In the genomic region with DNA sequence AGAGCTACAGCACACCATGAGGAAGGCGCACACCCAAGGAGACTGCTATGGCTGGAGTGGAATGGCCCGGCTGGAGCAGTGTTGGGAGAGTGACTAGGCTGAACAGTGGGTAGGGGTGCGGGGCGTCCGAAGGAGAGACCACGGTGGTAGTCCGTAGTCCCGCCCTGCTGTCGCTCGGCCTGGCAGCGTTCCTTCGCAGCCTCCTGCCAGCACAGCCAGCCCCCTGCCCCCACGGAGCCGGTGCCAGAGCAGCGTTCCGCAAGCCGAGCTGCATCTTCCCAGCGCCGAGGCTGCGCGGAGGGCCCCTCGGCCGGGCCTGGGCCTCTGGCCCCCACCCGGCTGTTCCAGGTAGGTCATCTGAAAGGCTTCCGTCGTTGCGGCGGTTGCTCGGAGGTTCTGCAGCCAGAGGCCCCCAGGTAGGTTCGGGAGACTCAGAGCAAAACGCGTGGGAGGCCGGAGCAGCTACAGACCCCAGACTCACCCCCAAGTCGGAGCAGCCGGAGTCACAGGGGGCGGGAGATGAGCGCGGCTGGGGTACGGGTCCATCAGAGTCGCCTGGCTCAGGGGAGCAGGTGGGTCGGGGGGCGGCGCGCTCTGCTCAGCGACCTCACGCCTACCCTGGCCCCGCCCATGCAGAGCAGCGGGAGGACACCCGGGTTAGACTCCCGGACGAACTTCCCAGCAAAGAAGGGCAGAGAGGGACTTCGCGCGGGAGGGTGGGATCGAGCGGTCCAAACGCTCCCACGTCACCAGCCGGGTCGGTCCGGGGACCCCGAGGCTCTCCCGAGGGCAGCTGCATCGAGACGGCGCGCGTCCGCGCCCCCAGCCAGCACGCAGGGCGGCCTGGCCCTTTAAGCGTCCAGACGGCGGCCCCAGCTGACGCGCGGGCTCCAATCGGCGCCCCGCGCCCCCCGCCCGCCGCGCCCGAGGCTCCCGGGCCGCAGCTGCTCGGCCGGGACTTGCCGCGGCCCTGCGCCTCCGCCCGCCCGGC, we compare ENCODE assay signal across 8 mouse cellular contexts. TPM values are rescaled to one million over a fixed set of nuclear protein-coding genes. Genes with fewer than 3 reads are reported as not detected.
A peak's percentile ranks its signal among the peaks of the same experiment; 100 is the strongest.
DNase-seq lines count a peak whose midpoint lies in the region; ATAC-seq and TF ChIP-seq lines count a peak whose summit lies in the region.

Zfp651 (plus strand) TSS at position 240 of the 991 bp plus-strand sequence.

- 0 out of 2 replicates have a peak, but pooled peaks have one; percentile 41 for TF ChIP-seq POLR2A in olfactory bulb, adult 2 months (IDR thresholded peaks at IDR 0.05; ENCODE audit: insufficient read depth, low read depth, low read length)

- WGBS in forebrain, embryonic 13.5 days, result under 1% methylated on average over 92 of the region's 97 CpGs
- under 1% methylated on average over 78 of the region's 97 CpGs for WGBS in heart, postnatal 0 days
- WGBS in liver, embryonic 15.5 days (ENCODE audit: insufficient replicate concordance), result 2% methylated on average over 92 of the region's 97 CpGs
- under 1% methylated on average over 97 of the region's 97 CpGs for WGBS in olfactory bulb, adult 2 months

- H3K36me3 ChIP-seq in forebrain, embryonic 13.5 days (ENCODE audit: poor library complexity, severe bottlenecking), result peaks cover 45% of the 10 kb centered on the region
- peaks cover 38% of the 10 kb centered on the region for H3K36me3 ChIP-seq in heart, postnatal 0 days (replicated peaks; ENCODE audit: control insufficient read depth, insufficient read depth, low read length)
- peaks cover 24% of the 10 kb centered on the region for H3K36me3 ChIP-seq in liver, embryonic 15.5 days (replicated peaks)

- peak; percentile 84 for DNase-seq in Muller cell, postnatal 12 days (ENCODE audit: inconsistent ontology term)
- DNase-seq in brain, embryonic 18.5 days (ENCODE audit: low read depth, low spot score), result peak; percentile 52
- peak; percentile 75 for DNase-seq in heart, postnatal 0 days (ENCODE audit: low spot score)
- DNase-seq in kidney, postnatal 36 days, result peak; percentile 45 to 77
- no peak for DNase-seq in spleen, postnatal 10 days (ENCODE audit: low spot score in 2 of 2)

- no peak for TF ChIP-seq CTCF in heart, postnatal 0 days (IDR thresholded peaks at IDR 0.05; ENCODE audit: low read depth)
- peak; percentile 29; the same call in 1 of the 2 replicates for TF ChIP-seq CTCF in olfactory bulb, adult 2 months (IDR thresholded peaks at IDR 0.05; ENCODE audit: insufficient read depth, low read depth, low read length)

- no peaks in the 10 kb centered on the region for H3K27me3 ChIP-seq in forebrain, embryonic 13.5 days
- no peaks in the 10 kb centered on the region for H3K27me3 ChIP-seq in heart, postnatal 0 days (ENCODE audit: control insufficient read depth, insufficient read depth, low read length)
- peaks cover 47% of the 10 kb centered on the region for H3K27me3 ChIP-seq in liver, embryonic 15.5 days

- peak within 1 kb of the TSS; percentile 89 for H3K27ac ChIP-seq in forebrain, embryonic 13.5 days
- peak within 1 kb of the TSS; percentile 97 for H3K27ac ChIP-seq in heart, postnatal 0 days (ENCODE audit: low read depth)
- H3K27ac ChIP-seq in liver, embryonic 15.5 days (replicated peaks), result peak within 1 kb of the TSS; percentile 51; the same call in 1 of the 2 replicates
- peak within 1 kb of the TSS; percentile 75 for H3K27ac ChIP-seq in olfactory bulb, adult 2 months (ENCODE audit: insufficient read depth, low read depth, low read length)

- no peak for TF ChIP-seq EP300 in heart, postnatal 0 days (IDR thresholded peaks at IDR 0.05; ENCODE audit: low read depth)

- peaks cover 34% of the 10 kb centered on the region for H3K4me1 ChIP-seq in forebrain, embryonic 13.5 days
- peaks cover 19% of the 10 kb centered on the region for H3K4me1 ChIP-seq in heart, postnatal 0 days (ENCODE audit: control insufficient read depth, insufficient read depth)
- H3K4me1 ChIP-seq in liver, embryonic 15.5 days (replicated peaks), result peaks cover 25% of the 10 kb centered on the region; the same call in 1 of the 2 replicates
- peaks cover 56% of the 10 kb centered on the region for H3K4me1 ChIP-seq in olfactory bulb, adult 2 months (ENCODE audit: control insufficient read depth, insufficient read depth, low read length)

- H3K9ac ChIP-seq in forebrain, embryonic 13.5 days, result peak within 1 kb of the TSS; percentile 93
- H3K9ac ChIP-seq in heart, postnatal 0 days (replicated peaks; ENCODE audit: low read depth, low read length), result peak within 1 kb of the TSS; percentile 96
- H3K9ac ChIP-seq in liver, embryonic 15.5 days, result peak within 1 kb of the TSS; percentile 43

- no peaks in the 10 kb centered on the region for H3K9me3 ChIP-seq in forebrain, embryonic 13.5 days (replicated peaks)
- no peaks in the 10 kb centered on the region for H3K9me3 ChIP-seq in heart, postnatal 0 days (replicated peaks; ENCODE audit: control insufficient read depth, low read length)
- H3K9me3 ChIP-seq in liver, embryonic 15.5 days (replicated peaks), result no peaks in the 10 kb centered on the region

- H3K4me2 ChIP-seq in forebrain, embryonic 13.5 days, result peak within 1 kb of the TSS; percentile 96
- H3K4me2 ChIP-seq in heart, postnatal 0 days (ENCODE audit: low read depth, low read length), result peak within 1 kb of the TSS; percentile 98
- H3K4me2 ChIP-seq in liver, embryonic 15.5 days, result peak within 1 kb of the TSS; percentile 70

- peak; percentile 82 for ATAC-seq in forebrain, embryonic 13.5 days
- ATAC-seq in heart, postnatal 0 days (ENCODE audit: insufficient read depth, low read depth), result peak; percentile 84
- peak; percentile 44 for ATAC-seq in liver, embryonic 15.5 days (ENCODE audit: insufficient read depth)

- peak within 1 kb of the TSS; percentile 88 for H3K4me3 ChIP-seq in forebrain, embryonic 13.5 days
- peak within 1 kb of the TSS; percentile 90 for H3K4me3 ChIP-seq in heart, postnatal 0 days (ENCODE audit: low read depth, low read length)
- peak within 1 kb of the TSS; percentile 58 for H3K4me3 ChIP-seq in liver, embryonic 15.5 days (replicated peaks)
- H3K4me3 ChIP-seq in olfactory bulb, adult 2 months (ENCODE audit: insufficient read depth, low read depth, low read length), result peak within 1 kb of the TSS; percentile 95

RNA-seq across cellular contexts. Expression of gene Zfp651, which starts in this region (rescaled TPM):
- polyA plus RNA-seq in forebrain, embryonic 13.5 days (2015; fragmentation: Nextera tagmentation; extraction: Ambion mirVana), result 8.1 and 8.4 TPM in 2 replicates
- 34.5 and 69.3 TPM in 2 replicates for total RNA-seq in heart, postnatal 0 days (2014; rRNA removed; ENCODE audit: low replicate concordance)
- polyA plus RNA-seq in heart, postnatal 0 days (2015; fragmentation: Nextera tagmentation; extraction: Ambion mirVana), result 12.1 and 13.2 TPM in 2 replicates
- 1.6 and 2.0 TPM in 2 replicates for polyA plus RNA-seq in liver, embryonic 15.5 days (2015; fragmentation: Nextera tagmentation; extraction: Ambion mirVana)
- polyA plus RNA-seq in olfactory bulb, adult 2 months (2012; ENCODE audit: insufficient read depth, insufficient read length, low replicate concordance, missing spikeins), result not detected in 2 replicates

Comparison
In these comparisons a context has a peak if more than half of its experiments do, and no peak if none do; other contexts are left out.
1. DNase-seq: peak in Muller cell, postnatal 12 days (single experiment), brain, embryonic 18.5 days (single experiment), heart, postnatal 0 days (single experiment) and kidney, postnatal 36 days (2 of 2); none in spleen, postnatal 10 days (0 of 2).
2. H3K9ac ChIP-seq: peak in every context shown above with its lines; median percentile 96 in heart, postnatal 0 days; 93 in forebrain, embryonic 13.5 days; 43 in liver, embryonic 15.5 days.
3. Peak in every context shown above with its lines, with median percentiles within 50 percentile points of each other: ATAC-seq, H3K27ac ChIP-seq, H3K4me2 ChIP-seq and H3K4me3 ChIP-seq.